Mouse (Mus musculus) left cerebral cortex, adult 11 months (tissue): ENCODE data around the gene Pdhx.

Experiments used
- DNase-seq: peaks from one replicate; pipeline ENCODE4 v3.0.0; 2022; ENCODE audit warnings: low spot score

Gene Pdhx

DNA sequence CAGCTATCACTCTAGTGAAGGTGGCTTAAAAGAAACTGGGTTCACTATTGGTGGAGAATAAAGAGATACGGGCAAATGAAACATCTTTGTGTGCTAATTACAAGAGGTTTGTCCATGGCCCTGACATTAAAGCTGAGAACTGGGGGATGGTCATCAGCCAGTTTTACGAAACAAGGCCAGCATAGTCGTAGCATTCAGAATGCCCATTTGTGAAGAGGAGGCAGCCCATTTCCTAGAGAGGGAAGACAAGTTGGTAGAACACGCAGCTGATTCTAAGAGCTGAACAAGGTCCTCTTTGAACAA is 85.7 kb downstream of the Pdhx start:
- no peak for DNase-seq

GRCm38 (mm10) chr2:102986964-102987707 is 86.2 kb downstream of the Pdhx start:
- DNase-seq, result no peak

DNA sequence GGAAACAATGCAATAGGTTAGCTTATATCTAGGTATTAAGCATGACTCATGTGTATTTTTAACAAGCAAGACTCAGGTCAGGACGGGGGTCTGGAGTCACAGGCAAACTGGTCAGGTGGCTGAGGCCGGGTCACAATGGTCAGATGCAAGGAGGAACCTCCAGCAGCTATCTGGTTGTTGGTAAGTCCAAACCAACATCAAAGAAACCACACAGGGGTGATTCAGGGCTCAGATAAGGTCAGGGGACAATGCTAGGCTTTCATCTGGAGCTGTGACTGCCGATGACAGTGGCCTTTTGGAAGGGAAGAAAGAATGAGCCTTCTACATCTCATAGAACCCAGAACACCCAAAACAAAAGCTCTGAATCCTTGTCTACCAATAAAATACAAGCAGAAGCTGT is 86.9 kb downstream of the Pdhx start:
- DNase-seq, result no peak

DNA sequence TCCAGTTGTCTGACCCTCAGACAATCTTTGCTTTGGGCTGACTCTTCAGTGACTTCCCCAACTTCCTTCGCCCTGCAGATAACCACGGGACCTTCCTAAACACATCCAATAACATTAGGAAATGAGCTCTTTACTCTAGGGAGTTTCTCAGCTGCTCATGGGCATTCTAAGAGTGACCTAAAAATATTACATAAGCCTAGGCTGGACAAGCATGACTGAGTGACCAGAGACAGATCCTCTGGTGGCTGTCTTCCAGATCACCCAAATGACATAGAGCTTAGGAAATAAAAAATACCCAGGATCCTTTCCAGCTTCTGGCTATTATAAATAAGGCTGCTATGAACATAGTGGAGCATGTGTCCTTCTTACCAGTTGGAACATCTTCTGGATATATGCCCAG is 90.5 kb downstream of the Pdhx start:
- DNase-seq, result no peak

- no peak for DNase-seq
Measured at GRCm38 (mm10) chr2:102981446-102982314, 91.6 kb downstream of the Pdhx start.

DNA sequence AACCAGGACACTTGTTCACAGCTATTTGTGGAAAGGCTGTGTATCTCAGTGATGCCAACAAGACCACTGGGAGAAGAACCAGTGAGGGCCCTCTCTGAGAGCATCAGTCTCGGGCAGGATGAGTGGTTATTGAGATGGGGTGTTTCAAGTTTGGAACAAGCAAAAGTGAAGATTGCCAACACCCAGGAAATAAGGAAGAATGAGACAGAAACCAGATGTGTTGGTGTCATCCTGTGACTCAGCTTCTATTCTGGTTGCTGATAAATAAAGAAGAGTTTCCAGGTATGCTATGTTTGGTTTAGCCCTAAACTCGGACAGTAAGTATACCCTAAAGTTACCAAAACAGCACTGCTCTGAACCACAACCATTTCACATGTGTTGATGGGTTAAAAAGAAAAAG is 92.4 kb downstream of the Pdhx start:
- no peak for DNase-seq

GRCm38 (mm10) chr2:102979519-102979918 is 93.8 kb downstream of the Pdhx start:
- no peak for DNase-seq

- DNase-seq, result no peak
Measured at GRCm38 (mm10) chr2:102979112-102979511, 94.2 kb downstream of the Pdhx start.

DNA sequence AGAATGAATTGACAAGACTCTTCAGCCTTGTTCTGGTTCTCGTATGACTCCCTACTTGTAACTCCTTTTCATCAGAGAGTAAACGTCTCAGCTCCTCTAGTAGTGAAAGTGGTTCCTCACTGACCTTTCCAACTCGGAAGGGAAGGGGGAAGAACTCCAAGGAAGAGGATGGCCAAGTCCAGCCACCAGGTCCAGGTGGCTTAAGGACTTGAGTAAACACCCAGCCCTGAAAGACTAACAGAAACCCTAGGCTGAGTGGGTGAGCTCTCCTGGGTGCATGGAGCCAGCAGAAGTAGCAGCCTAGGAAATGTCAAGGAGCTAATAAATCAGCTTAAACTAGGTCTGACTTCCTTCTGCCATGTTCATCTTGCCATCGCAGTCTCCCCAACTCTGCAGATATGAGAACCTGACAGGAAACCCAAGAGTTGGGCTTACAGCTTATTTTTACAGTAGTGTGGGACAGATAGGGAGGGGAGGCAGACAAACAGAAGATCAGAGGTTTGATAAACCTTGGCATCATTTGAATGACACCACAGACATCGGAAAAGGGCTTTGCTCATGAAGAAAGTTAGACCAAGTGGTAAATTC is 97.9 kb downstream of the Pdhx start:
- no peak for DNase-seq

- DNase-seq, result no peak
Measured at GRCm38 (mm10) chr2:102973115-102973514, 100.2 kb downstream of the Pdhx start.

GRCm38 (mm10) chr2:102972575-102972974 is 100.7 kb downstream of the Pdhx start:
- DNase-seq, result no peak

- no peak for DNase-seq
Measured at GRCm38 (mm10) chr2:102971951-102972350, 101.4 kb downstream of the Pdhx start.
